In genomic region chr19:5741641-5742240, GRCm38 (mm10) we compare ENCODE assay signal across 8 mouse cellular contexts. TPM values are rescaled to one million over a fixed set of nuclear protein-coding genes. Genes with fewer than 3 reads are reported as not detected.
DNase-seq lines count a peak whose midpoint lies in the region; ATAC-seq and TF ChIP-seq lines count a peak whose summit lies in the region.

No protein-coding gene starts in this region.

- TF ChIP-seq POLR2A in olfactory bulb, adult 2 months (IDR thresholded peaks at IDR 0.05; ENCODE audit: insufficient read depth, low read depth, low read length), result 0 out of 2 replicates have a peak, but pooled peaks have one; percentile 29

- in situ Hi-C loops in ES-E14 (cut with MboI; ENCODE audit: low sequenced_read_pairs in 2 of 2, unreplicated experiment in 2 of 2), result no loop called here

- H3K4me3 ChIP-seq in ES-E14 (ENCODE audit: insufficient read depth in 1 of 2, low read depth in 1 of 2, low read length in 2 of 2, poor library complexity in 1 of 2, severe bottlenecking in 1 of 2), result peak overlapping the region; percentile 57 to 63
- H3K4me3 ChIP-seq in forebrain, embryonic 15.5 days, result peak overlapping the region; percentile 68
- H3K4me3 ChIP-seq in olfactory bulb, adult 2 months (ENCODE audit: insufficient read depth, low read depth, low read length), result peak overlapping the region; percentile 79

- H3K9ac ChIP-seq in ES-E14 (ENCODE audit: insufficient read depth, low read depth, low read length, poor library complexity, severe bottlenecking), result peak overlapping the region; percentile 62
- H3K9ac ChIP-seq in forebrain, embryonic 15.5 days (replicated peaks), result peak overlapping the region; percentile 87

- no peak for TF ChIP-seq CTCF in olfactory bulb, adult 2 months (IDR thresholded peaks at IDR 0.05; ENCODE audit: insufficient read depth, low read depth, low read length)

- intact Hi-C loops in heart, postnatal 10 days (cut with DNase I), result no loop called here

- H3K4me2 ChIP-seq in forebrain, embryonic 15.5 days (replicated peaks), result peak overlapping the region; percentile 99

- ATAC-seq in forebrain, embryonic 15.5 days (replicated peaks), result peak; percentile 75

- no peaks in the 10 kb centered on the region for H3K9me3 ChIP-seq in ES-E14 (ENCODE audit: control insufficient read depth, insufficient read depth, low read depth, low read length)
- H3K9me3 ChIP-seq in forebrain, embryonic 15.5 days, result no peaks in the 10 kb centered on the region

- no peak for DNase-seq in ES-E14 (ENCODE audit: low read depth, low spot score)
- DNase-seq in cerebellum, adult 11 months, result peak; percentile 77
- peak; percentile 91 to 92 for DNase-seq in heart, postnatal 10 days
- DNase-seq in kidney, postnatal 4 days, result peak; percentile 87 to 91
- peak; percentile 79 to 84 for DNase-seq in lung, adult 18-20 months
- no peak for DNase-seq in spleen, adult 12 weeks (ENCODE audit: low spot score)

- no peak overlapping the region for H3K27ac ChIP-seq in ES-E14 (ENCODE audit: insufficient read depth, low read depth, low read length, poor library complexity, severe bottlenecking)
- H3K27ac ChIP-seq in forebrain, embryonic 15.5 days (replicated peaks), result peak overlapping the region; percentile 90
- peak overlapping the region; percentile 55 for H3K27ac ChIP-seq in olfactory bulb, adult 2 months (ENCODE audit: insufficient read depth, low read depth, low read length)

- peaks cover 13% of the 10 kb centered on the region for H3K27me3 ChIP-seq in forebrain, embryonic 15.5 days

- peaks cover 2 to 13% of the 10 kb centered on the region in 2 experiments; a peak in 3 of 4 replicates for H3K4me1 ChIP-seq in ES-E14 (ENCODE audit: control insufficient read depth in 2 of 2, insufficient read depth in 2 of 2, low read length in 2 of 2, poor library complexity in 1 of 2)
- H3K4me1 ChIP-seq in forebrain, embryonic 15.5 days, result peaks cover 58% of the 10 kb centered on the region
- peaks cover 43% of the 10 kb centered on the region for H3K4me1 ChIP-seq in olfactory bulb, adult 2 months (ENCODE audit: control insufficient read depth, insufficient read depth, low read length)

- H3K36me3 ChIP-seq in ES-E14 (ENCODE audit: control insufficient read depth, insufficient read depth, low read length, poor library complexity, severe bottlenecking), result no peaks in the 10 kb centered on the region
- no peaks in the 10 kb centered on the region for H3K36me3 ChIP-seq in forebrain, embryonic 15.5 days

- WGBS in forebrain, embryonic 15.5 days, result under 1% methylated on average over 53 of the region's 55 CpGs
- 1% methylated on average over 55 of the region's 55 CpGs for WGBS in olfactory bulb, adult 2 months

TF ChIP-seq in ES-E14, 5 proteins besides CTCF, POLR2A, EP300 and RAD21:
- TF ChIP-seq CHD2 (IDR thresholded peaks at IDR 0.05; ENCODE audit: low read depth, low read length) (no peak), ZNF384 (IDR thresholded peaks at IDR 0.05; ENCODE audit: low read depth, low read length) (0 out of 2 replicates have a peak, but pooled peaks have one; percentile 18)

RNA-seq across cellular contexts. Expression of gene Ltbp3, which starts 1.0 kb away (rescaled TPM):
- 7.0 and 7.8 TPM in 2 replicates for total RNA-seq in ES-E14 (2012; rRNA removed)
- 10.6 and 14.3 TPM in 2 replicates for polyA plus RNA-seq in forebrain, embryonic 15.5 days (2015; fragmentation: Nextera tagmentation; extraction: Ambion mirVana)
- 10 to 100 TPM; 77.0 to 79.2 TPM for total RNA-seq in heart, postnatal 10 days (2021)
- not detected in 2 replicates for polyA plus RNA-seq in olfactory bulb, adult 2 months (2012; ENCODE audit: insufficient read depth, insufficient read length, low replicate concordance, missing spikeins)

RNA-seq across cellular contexts. Expression of gene Fam89b, which starts 12.3 kb away (rescaled TPM):
- 12.3 and 16.4 TPM in 2 replicates for total RNA-seq in ES-E14 (2012; rRNA removed)
- 190 and 200 TPM in 2 replicates for polyA plus RNA-seq in forebrain, embryonic 15.5 days (2015; fragmentation: Nextera tagmentation; extraction: Ambion mirVana)
- 10 to 100 TPM; 44.0 to 47.7 TPM for total RNA-seq in heart, postnatal 10 days (2021)
- polyA plus RNA-seq in olfactory bulb, adult 2 months (2012; ENCODE audit: insufficient read depth, insufficient read length, low replicate concordance, missing spikeins), result not detected in 2 replicates

RNA-seq across cellular contexts. Expression of gene Ehbp1l1, which starts 15.6 kb away (rescaled TPM):
- 9.0 and 16.4 TPM in 2 replicates for total RNA-seq in ES-E14 (2012; rRNA removed)
- 11.1 and 13.3 TPM in 2 replicates for polyA plus RNA-seq in forebrain, embryonic 15.5 days (2015; fragmentation: Nextera tagmentation; extraction: Ambion mirVana)
- total RNA-seq in heart, postnatal 10 days (2021), result 100 to 1,000 TPM; 154 to 161 TPM
- polyA plus RNA-seq in olfactory bulb, adult 2 months (2012; ENCODE audit: insufficient read depth, insufficient read length, low replicate concordance, missing spikeins), result not detected in 2 replicates

RNA-seq across cellular contexts. Expression of gene Scyl1, which starts 29.5 kb away (rescaled TPM):
- 55.6 and 80.8 TPM in 2 replicates for total RNA-seq in ES-E14 (2012; rRNA removed)
- polyA plus RNA-seq in forebrain, embryonic 15.5 days (2015; fragmentation: Nextera tagmentation; extraction: Ambion mirVana), result 66.9 and 67.9 TPM in 2 replicates
- 10 to 100 TPM; 63.4 to 65.7 TPM for total RNA-seq in heart, postnatal 10 days (2021)
- not detected in 2 replicates for polyA plus RNA-seq in olfactory bulb, adult 2 months (2012; ENCODE audit: insufficient read depth, insufficient read length, low replicate concordance, missing spikeins)

RNA-seq across cellular contexts. Expression of gene Kcnk7, which starts 37.6 kb away (rescaled TPM):
- total RNA-seq in ES-E14 (2012; rRNA removed), result 0.63 and 0.67 TPM in 2 replicates
- polyA plus RNA-seq in forebrain, embryonic 15.5 days (2015; fragmentation: Nextera tagmentation; extraction: Ambion mirVana), result 0.33 TPM in 1 of 2 replicates, not detected in the other
- not detected for total RNA-seq in heart, postnatal 10 days (2021)
- polyA plus RNA-seq in olfactory bulb, adult 2 months (2012; ENCODE audit: insufficient read depth, insufficient read length, low replicate concordance, missing spikeins), result not detected in 2 replicates

Comparison
In these comparisons a context has a peak if more than half of its experiments do, and no peak if none do; other contexts are left out.
1. DNase-seq: peak in cerebellum, adult 11 months (single experiment), heart, postnatal 10 days (2 of 2), kidney, postnatal 4 days (2 of 2) and lung, adult 18-20 months (2 of 2); none in ES-E14 (single experiment) and spleen, adult 12 weeks (single experiment).
2. Peak in every context shown above with its lines, with median percentiles within 50 percentile points of each other: H3K4me3 ChIP-seq.